Mouse (Mus musculus) spleen, adult 2 months (tissue): Measurements from ENCODE around the gene Clcn3.

Experiments
- CTCF ChIP-seq: fragments of 200-500 bp; IDR thresholded peaks from 2 replicates; pipeline ENCODE4 v1.5.1; 2011; ENCODE audit warnings: mild to moderate bottlenecking, inconsistent platforms; ENCODE audit not compliant: insufficient read depth, insufficient read length, insufficient replicate concordance; ENCODE audit errors: extremely low read depth
- POLR2A ChIP-seq: fragments of 200-500 bp; IDR thresholded peaks from 2 replicates; pipeline ENCODE4 v1.6.1; 2011; ENCODE audit warnings: low read depth, low read length, inconsistent platforms

DNA sequence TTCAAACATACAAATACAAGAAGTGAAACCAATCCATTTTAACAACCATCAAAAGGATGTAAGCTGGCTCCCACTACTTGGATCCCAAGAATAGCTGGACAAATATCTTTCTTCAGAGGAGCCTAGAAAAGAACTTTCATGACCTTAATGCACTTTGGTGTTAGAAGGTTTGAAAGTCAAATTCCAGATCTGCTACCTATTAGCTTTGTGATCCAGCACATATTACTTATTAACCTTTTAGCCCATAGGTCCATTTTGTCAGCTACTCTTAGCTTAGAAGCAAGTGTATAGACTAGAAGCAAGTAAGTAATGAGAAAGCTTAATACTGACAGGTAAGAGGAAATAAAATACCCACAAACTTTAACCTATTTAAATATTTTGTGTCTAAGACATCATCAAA is 35.6 kb downstream of the Clcn3 start:
- TF ChIP-seq CTCF (no peak), POLR2A (no peak)
